Mouse (Mus musculus): ENCODE results near the gene Zfp106.
"Not testable (repeated sequence)": the region's sequence is repeated elsewhere in the genome, so short reads cannot be mapped to it uniquely, and the experiment has no call there.

Gene Zfp106

DNA sequence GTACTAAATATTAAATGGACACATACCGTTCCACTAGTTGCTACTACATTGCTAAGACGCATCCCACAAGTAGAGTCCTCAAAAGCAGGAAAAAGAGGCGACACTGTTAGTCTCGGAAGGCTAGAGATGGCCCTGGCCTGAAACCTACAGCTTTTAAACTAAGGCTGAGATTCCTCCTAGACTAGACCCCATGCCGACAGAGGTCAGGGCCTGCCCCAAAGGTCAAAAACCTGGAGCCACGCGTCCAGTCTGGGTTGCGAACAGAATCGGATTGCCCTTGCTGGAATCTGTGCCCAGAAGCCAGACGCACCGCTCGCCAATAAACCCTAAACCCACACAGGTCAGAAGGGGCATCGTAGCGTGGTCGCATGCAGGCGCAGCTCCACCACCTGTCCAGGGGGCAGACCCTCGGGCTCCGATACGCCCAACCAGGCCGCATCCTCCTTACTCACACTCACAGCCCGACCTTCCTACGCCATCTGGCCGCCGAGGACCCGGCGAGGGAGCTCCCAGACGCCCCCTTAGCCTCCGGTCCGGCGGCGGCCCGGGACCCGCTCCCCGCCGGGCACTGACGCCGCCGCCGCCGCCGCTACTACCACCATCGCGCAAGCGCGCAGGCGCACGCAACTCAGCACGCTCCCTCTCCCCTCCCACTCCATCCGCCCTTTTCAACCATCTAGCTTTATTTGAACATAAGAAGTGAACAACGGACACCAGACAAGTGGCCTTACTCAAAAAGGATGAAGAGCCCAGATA, at the start of gene Zfp106:
Zfp106 (minus strand) TSS at position 609 of the 756 bp plus-strand sequence.
- peak; percentile 90 for DNase-seq

DNA sequence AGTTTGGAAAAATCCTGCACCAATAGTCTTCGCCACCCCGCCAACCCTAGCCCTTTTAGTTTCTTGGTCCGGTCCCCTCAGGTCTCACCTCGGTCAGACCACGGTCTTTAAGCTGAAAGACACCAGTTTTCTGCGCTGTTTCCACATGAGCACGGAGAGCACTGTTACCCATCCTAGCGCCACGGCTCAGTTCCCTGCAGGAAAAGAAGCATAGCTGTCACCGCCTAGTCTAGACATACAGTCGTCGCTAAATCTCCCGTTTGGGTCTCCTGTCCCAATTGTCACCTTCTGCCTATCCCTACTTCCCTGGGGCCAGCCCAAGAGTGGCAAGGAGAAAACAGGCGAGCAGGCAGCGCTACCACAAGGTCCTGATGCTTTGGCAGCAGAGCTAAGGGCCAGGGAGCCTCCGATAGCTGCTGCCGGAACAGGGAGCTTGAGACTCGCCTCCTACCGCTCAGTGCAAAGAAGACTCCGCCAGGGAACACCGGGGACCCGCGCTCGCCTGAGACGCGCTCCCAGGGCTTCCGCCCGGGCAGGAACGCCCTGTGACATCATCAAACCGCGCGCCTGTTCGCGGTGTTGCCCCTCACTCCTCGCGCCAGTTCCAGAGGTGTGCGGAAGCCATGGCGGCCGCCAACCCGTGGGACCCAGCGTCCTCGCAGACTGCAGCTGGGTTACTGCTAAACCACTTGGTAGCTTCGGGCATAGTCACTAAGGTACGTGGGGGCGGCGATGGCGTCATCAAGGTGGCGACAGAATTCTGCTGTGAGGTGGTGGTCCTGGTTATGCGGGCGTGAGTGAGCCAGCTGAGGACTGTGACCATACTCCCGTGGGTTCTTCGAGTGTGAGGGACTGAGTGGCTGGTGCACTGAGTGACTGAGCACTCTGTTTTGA, 45.4 kb upstream of the Zfp106 start, which contains the start of the genes Haus2 and Lrrc57:
Haus2 (plus strand) TSS at position 554 of the 894 bp plus-strand sequence.
Lrrc57 (minus strand) TSS at position 691 of the 894 bp plus-strand sequence.
- peak; percentile 92 for DNase-seq

DNA sequence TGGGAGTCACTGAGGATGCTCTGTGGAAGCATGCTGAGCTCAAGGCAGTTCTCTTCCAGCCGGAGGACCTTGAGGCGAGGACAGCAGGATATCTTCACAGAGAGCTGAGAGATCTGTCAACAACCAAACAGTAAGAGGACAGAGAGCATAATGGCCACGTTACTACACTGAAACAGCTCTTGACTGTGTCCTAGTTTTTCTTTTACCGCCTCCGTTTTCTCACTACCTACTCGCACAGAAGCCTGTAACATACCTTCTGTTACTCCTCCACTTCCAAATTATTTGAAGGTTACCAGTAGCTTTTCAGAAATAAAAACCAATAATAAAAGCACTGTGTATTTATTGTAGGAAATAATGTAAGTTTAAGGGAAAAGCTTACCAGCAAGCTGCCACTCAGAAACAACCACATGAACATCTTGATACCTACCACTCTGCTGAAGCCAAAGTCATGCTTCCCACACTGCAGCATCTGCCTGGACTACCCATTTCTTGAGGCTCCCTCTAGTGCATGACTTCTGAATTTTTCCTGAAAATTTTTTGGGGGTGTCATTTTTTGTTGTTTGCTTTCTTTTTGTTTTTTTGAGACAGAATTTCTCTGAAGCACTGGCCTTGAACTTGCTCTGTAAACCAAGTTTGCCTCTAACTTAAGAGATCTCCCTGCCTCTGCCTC, 42.5 kb upstream of the Zfp106 start:
- no peak for DNase-seq

DNA sequence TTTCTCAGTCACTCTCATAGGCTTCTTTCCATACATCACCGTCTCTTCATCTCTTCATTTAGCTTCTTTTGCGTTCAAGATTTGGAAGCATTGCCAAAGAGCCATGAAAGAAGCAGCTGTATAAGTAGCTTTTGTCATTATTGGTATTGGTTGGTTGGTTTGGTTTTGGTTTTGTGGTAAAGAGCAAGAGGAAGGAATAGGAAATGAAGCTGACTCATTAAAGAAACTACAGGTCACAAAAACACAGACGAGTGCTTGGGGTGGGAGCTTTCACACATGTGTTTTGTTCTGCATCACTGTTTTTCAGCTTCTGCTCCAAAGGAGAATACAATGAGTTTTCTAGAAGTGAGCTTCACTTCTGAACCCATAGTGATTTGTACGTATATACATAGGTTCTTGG, 35.9 kb upstream of the Zfp106 start:
- DNase-seq, result no peak

DNA sequence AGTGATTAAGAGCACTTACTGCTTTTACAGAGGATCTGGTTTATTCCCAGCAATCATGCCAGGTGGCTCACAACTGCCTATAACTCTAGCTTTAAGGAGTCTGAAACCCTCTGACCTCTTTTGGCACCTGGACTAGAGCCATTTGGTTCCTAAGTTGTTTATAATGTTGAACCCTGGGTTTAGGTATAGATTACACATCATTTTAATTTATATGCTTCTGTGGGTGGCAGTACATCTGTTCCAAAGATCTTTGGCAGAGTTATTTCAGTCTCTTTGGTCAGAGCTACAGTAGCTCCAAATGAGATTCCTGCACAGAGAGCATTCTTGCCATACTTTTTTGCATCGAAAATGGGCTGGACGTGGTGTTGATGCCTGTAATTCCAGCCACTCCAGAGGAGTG, 34.1 kb upstream of the Zfp106 start:
- no peak for DNase-seq

DNA sequence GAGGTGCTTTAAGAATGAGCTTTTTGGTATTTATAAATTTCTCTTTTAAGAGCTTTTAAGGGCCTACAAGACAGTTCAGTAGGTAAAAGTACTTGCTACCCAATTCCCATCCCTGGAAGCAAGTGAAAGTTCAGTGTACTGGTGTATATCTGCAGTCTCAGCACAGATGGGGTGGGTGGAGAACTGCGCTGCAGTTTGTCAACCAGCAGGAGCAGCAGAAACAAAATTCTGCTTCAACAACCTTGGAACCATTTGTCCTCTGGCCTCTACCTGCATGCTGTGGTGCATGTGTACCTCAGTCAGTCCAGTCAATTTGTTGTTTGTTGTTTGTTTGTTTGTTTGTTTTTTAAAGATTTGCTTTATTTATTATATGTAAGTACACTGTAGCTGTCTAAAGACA, 28.6 kb upstream of the Zfp106 start:
- DNase-seq, result no peak

DNA sequence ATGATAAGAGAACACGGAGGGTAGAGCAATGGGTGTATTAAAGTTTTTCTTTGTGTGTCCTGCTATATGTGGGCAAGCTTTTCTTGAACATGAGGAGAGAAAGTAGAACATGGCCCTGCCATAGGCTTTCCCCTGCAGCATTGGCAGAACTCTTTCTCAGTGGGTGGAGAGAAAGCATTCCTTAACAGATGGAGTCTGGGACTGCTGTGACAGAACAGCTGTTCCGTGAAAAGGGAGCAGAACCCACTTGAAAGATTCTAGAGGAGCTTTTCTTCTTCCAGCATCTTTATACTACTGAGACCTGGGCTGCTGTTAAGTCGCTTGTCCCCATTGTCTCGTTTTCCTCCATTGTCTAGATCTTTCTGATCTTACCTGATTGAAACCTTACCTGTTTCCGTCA, 26.1 kb upstream of the Zfp106 start:
- no peak for DNase-seq

DNA sequence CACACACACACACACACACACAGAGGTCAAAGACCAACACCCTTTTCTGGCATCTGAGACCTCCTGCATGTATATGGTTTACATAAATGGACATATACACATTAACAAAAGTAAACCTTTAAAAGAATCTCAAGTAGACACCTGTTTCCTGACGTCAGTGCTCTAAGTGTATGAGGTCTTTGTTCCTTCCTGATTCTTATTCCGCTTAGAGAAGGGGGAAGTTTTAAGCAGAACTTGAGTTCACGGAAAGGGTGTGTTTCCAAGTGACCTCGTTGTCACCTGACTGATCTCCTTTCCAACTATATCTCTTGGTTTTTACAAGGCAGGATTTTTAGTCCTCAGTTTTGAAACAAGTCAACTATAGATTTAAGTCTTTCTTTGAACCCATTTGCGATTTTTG, 14.6 kb upstream of the Zfp106 start:
- DNase-seq, result no peak

DNA sequence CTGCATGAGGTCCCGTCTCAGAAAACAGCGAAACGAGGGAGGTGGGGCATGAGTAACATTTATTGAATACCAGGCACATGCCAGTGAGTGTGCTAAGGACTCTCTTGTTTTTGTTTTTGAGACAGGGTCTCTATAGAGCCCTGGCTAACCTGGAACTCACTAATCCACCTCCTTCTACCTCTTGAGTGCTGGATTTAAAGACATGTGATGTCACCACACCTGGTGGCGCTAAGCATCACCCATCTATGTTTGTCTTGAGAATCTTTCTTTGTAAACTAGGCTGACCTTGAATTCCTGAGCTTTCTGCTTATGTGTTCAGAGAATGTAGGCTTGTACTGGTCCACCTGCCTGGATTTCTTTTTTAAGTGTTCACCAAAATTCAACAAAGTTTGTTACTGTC, 14.2 kb upstream of the Zfp106 start:
- DNase-seq, result no peak

DNA sequence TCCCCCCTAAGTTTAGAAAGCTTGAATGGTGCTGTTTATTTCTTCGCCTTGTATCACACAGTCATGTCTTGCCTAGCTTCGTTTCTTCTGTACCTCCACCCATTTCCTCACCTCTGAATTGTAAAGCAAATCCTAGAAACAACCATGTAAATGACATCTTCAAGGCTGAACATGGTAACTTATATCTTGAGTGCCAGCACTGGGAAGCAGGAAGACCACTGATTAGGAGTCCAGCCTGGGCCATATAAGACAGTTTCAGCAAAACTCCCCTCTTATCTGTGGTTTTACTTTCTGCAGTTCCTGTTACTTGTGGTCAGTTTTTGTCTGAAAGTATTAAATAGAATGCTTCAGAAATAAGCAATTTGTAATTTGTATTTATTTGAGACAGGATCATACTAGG, 12.3 kb upstream of the Zfp106 start:
- no peak for DNase-seq

DNA sequence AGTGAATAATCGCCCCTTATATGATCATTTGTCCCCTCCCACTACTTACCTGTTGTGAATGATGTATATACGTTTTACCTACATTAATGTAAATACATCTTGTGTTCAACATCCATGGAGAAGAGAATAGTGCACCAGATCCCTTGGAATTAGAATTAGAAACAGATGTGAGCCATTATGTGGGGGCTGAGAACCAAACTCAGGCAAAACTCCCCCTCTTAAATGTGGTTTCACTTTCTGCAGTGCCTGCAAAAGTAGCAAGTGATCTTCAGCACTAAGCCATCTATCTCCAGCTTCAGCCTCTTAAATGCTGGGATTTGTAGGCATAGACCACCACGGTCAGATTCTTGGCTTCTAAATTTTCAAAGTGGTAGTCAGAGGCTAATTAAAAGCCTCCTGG, 11.5 kb upstream of the Zfp106 start:
- DNase-seq, result no peak

DNA sequence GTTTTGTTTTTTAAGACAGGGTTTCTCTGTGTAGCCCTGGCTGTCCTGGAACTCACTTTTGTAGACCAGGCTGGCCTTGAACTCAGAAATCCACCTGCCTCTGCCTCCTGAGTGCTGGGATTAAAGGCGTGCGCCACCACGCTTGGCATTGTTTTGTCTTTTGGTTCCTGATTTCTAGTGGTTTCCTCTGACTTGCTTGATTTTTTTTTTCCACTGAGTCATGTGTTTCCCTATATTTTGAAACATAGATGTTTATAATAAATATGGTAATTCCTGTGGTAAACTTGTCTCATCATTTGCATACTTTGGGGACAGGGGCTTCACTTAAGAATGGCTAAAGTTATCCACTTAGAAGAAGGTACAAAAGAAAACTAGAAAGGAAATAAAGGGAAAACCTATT, 8.5 kb upstream of the Zfp106 start:
- DNase-seq, result not testable (repeated sequence)

DNA sequence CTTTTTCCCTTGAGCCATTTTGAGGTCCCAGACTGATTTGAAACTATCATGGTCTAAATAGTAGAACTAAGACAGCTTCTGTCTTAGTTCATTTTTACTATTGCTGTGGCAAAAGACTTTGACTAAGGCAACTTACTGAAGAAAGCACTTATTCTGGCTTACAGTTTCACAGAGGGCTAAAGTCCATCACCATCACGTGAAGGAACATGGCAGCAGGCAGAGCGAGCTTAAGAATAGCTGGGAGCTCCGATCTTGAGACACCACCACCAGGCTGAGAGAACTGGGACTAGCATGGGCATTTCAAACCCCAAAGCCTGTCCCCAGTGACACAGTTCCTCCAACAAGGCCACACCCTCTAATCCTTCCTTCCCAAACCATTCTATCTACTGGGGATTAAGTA, 7.4 kb upstream of the Zfp106 start:
- DNase-seq, result no peak

DNA sequence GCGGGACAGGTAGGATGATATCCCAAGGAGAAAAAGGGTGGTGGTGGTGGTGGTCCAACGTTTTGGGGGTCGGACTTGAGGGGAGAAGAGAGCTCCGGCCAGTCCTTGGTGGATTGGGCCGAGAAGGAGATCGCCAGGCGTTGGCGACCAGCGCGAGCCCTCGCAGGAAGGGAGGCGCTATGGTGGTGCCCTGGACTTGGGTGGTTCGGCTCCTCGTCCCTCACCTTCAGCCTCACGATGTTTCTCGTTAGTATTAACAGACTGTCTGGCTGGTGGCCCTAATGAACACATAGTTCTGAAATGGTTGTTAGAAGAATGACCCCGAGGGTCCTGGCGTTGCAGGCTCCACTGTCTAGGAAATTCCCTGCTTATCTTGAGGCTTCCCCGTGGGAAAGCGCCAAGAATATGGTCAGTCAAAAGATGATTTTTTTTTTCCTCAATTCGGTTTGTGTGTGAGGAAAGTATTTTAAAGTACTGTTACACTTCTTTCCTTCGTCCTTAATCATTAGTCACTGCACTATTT, 4.2 kb upstream of the Zfp106 start:
- no peak for DNase-seq

DNA sequence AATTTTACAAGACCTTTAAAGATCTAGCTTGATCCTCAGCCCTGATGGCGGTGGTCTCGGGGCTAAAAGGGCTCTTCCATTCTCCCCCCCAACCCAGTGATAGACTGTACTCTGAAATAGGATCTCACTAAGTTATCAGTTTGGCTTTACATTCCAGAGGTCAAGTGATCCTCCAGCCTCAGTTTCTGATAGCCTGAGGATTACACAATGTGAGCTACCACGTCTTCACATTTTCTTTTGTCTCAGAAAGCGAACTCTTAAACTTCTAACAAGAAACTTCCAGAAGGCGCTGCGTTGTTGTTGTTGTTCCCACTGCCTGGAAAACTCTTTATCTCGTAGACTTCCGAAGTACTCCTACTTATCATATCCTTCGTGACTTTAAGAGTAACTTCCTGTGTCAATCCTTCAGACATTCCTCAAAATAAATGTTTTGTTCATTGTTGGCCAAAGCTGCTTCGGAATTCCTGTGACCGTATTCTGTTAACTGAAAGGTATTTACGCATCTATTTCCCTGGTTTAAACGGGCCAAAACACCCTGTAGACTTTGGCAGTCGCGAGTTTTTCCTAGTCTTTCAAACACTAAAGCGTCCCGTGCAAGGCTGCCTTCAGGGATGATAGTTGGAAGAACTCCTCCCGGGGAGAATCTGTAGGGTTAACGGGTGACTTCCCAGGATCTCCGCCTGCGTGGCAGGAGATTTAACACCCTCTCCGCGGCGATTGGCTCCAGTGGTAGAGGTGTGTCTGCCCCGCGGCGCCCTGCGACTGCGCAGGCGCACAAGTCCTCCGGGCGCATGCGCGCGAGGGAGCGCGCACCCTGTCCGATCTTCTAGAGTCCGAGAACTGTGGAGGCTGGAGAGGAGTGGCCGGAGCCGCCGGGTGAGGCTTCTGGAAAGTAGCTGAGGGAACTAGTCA, 3.5 kb upstream of the Zfp106 start, which contains the start of gene Snap23:
Snap23 (plus strand) TSS at position 786 of the 912 bp plus-strand sequence.
- peak; percentile 96 for DNase-seq

DNA sequence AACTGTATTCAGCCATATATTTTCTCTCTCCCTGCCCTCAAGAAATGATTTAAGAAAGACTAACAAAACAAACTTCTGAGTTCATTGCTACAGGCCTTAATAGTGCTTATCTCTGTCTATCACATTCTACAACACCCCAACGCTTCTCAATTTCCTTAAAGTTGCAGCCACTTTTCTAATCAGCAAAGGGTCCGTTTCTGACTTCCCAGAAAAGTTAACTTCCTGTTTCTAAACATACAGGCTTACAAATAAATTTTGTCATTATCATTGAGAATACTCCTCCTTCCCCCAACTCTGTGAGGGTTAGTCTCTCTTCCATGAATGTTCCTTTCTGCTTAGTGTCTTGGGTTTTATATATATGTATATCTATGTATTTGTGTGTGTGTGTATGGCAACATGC, 1.7 kb upstream of the Zfp106 start:
- DNase-seq, result no peak

DNA sequence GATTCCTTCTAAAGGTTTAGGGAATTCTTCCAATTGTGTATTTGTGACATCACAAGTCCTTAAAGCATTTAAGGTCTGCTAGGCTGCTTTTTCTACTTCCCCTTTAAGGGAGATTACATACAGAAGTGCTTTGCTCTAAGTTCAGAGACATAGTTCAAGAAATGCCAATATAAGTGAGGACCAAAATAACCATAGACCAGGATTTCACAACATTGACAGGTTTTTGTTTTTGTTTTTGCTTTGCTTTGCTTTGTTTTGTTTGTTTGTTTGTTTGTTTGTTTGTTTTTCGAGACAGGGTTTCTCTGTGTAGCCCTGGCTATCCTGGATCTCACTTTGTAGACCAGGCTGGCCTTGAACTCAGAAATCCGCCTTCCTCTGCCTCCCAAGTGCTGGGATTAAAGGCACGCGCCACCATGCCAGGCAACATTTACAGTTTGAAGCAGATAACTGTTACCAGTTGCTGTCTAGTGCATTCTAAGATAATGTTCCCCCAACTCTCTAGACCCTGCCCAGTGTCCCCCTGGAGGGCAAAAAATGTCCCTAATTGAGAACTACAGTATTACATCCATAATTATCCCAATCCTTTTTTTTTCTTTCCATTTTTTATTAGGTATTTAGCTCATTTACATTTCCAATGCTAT, 1.0 kb upstream of the Zfp106 start:
- peak; percentile 28 for DNase-seq

DNA sequence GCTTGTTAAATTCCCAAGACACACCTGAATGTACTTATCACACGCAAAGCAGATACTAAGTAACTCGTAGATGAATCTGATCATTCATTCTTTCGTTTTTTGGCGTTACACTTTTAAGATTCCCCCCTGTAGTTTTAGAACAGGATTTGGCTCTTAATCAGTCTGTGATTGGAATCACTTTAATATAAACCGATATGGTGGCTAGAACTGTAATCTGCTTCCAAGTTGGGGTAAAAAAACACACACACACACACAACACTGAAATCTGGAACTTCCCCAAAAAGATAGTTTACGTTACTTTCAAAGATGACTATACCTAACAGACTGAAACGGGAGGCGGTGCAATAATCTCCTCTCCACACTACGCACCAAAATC, 796 bp downstream of the Zfp106 start:
- no peak for DNase-seq

DNA sequence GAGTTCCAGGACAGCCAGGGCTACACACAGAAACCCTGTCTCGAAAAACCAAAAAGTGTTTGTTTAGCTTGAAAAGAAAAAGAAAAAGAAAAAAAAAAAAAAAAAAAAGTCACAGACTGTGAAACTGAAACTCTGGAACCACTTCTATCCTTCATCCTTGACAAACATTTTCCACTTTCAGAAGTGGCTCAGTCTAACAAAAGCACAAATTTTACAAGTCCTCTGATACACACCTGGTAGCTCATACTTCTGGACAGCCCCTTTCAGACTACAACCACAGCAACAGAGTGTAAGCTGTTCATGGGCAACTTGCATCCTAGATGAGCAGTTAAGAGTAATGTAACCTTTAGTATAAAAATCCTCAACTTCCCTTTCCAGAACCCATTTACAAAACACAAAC, 2.1 kb downstream of the Zfp106 start:
- DNase-seq, result no peak

DNA sequence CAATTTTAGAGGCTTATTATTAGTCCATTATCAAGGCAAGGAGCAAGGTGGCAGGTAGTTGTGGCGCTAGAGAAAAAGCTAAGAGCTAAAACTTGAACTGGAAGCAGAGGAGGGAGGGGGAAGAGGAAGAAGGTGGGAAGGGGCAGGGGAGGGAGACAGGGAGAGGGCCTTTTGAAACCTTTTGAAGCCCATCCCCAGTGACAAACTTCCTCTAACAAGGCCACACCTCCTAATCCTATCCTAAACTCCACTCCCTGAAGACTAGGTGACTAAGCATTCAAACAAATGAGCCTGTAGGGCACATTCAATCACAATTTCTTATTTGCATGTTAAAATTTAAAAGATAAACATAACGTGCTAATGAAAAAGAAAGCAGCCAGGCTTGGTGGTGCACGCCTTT, 4.8 kb downstream of the Zfp106 start:
- DNase-seq, result no peak

DNA sequence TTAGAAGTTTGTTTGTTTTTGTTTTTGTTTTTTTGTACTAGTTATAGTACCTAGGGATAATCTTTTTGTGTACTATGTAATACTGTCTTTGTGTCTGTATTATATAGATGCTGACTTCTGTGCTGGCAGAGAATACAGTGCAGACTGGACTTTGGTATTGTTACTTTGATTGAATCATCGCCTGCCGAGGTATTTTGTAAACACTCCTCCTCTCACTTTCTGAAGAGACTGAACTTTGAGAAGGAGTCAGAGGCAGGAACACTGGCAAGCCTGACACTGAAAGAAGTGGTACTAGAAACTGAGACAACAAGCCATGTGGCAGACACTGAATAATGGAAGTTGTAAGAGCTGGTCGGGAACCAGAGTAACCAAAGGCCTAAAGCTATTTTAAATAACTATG, 6.8 kb downstream of the Zfp106 start:
- DNase-seq, result no peak

DNA sequence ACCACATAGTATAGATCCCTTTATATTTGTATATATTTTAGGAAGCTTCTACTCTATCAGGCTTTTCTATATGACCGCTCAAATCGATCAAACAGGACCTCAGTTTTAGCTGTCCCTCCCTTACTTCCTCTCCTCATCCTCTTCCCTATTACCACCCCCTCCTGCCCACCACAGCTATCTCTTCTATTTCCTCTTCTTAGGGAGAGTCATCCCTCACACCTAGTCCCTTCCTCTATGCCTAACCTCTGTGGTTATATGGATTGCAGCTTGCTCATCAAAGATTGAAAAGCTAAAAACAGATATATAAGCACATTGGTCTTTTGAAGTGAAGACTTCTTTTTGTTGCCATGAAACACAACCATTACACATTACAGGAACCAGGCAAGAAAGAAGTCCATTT, 18.9 kb downstream of the Zfp106 start:
- DNase-seq, result no peak
